Mouse (Mus musculus): ENCODE results near the gene Ifnl2. TPM values are rescaled to one million over a fixed set of nuclear protein-coding genes. Genes with fewer than 3 reads are reported as not detected.
"Not testable (repeated sequence)": the region's sequence is repeated elsewhere in the genome, so short reads cannot be mapped to it uniquely, and the experiment has no call there.

The Ifnl2 gene
- polyA plus RNA-seq (2015; fragmentation: Nextera tagmentation; extraction: Ambion mirVana): 0.30 TPM in 1 of 2 replicates, not detected in the other

- not testable (repeated sequence) for DNase-seq (ENCODE audit: low spot score)
Measured at GRCm38 (mm10) chr7:28510405-28510974, at the start of gene Ifnl2. Ifnl2 (minus strand) TSS chr7:28510455.

- DNase-seq (ENCODE audit: low spot score): no peak
Measured at GRCm38 (mm10) chr7:28558486-28558885, 48.2 kb upstream of the Ifnl2 start.

DNA sequence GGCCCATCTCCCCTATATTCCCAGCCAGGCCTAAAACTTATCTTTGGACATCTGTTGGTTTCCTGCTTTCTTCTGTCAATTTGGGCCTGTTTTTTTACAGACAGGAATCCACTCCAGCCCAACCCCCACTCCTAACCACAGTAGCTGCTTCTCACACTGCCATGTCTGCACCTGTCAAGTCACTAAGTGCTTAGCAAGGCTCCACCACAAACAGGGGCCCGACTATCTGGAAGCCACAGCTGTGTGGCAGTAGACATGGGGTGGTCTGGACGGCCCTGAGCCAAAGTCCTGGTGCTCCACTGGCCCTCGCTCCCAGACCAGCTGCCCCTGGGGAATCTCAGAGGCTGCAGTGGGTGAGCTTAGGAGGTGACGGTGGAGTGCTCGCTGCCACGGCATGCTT, 47.5 kb upstream of the Ifnl2 start:
- DNase-seq (ENCODE audit: low spot score): peak; percentile 93

DNA sequence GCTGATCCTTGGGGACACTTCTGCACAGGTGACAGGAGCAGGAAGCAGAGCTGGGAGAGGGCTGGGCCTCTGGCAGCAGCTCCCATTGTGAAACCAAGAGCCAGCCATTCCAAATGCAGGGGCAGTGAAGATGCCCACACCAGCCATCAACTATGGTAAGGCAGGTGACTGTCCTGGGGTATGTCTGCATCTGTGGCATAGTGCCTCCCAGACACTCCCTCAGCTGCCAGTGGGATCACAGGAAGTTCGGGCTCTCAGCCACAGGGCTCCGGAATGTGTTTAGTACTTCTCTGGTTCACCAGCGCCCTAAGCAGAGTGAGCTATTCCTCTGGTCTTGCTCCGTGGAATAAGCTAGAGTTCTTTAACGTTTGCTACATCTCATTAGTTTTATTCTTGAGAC, 46.8 kb upstream of the Ifnl2 start:
- DNase-seq (ENCODE audit: low spot score): no peak

- no peak for DNase-seq (ENCODE audit: low spot score)
Measured at GRCm38 (mm10) chr7:28555939-28556535, 45.8 kb upstream of the Ifnl2 start.

- DNase-seq (ENCODE audit: low spot score): no peak
Measured at GRCm38 (mm10) chr7:28553076-28553475, 42.8 kb upstream of the Ifnl2 start.

DNA sequence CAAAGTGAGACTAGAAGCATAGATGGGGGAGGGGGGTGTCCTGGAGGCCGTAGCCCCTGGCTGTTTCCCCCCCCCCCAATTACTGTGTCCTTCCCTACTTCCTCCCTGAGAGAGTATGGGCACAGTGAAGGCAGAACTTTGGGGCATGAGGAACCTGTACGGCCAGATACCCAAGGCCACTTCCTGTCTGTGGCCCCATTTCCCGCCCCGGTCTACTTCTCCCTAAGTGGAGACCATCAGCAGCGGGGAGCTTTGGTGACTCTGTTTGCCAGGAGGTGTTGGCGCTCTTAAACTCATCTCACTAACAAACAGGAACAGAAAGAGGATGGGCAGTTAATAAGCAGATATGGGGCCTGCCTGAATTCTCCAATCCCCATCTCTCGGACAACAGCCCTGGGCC, 37.4 kb upstream of the Ifnl2 start:
- no peak for DNase-seq (ENCODE audit: low spot score)

- no peak for DNase-seq (ENCODE audit: low spot score)
Measured at GRCm38 (mm10) chr7:28547154-28547553, 36.9 kb upstream of the Ifnl2 start, which contains the start of gene Nccrp1. Nccrp1 (minus strand) TSS chr7:28547254.

GRCm38 (mm10) chr7:28546649-28547048, 36.4 kb upstream of the Ifnl2 start:
- DNase-seq (ENCODE audit: low spot score): peak; percentile 38

DNA sequence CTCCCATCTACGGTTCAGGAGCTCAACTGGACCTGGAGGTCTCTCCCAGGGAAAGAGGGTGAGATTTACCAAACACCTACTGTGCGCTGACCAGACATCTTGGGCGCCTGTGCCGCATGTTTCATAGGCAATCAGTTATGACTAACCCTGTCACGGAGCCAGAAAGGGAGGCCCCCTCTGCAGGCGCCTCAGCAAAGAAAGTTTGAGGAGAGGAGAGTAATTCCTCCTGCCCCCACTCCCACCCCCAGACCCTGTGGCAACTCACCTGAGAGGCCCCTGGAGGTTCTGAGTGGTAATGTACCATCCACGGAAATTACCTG, 35.6 kb upstream of the Ifnl2 start:
- DNase-seq (ENCODE audit: low spot score): no peak

DNA sequence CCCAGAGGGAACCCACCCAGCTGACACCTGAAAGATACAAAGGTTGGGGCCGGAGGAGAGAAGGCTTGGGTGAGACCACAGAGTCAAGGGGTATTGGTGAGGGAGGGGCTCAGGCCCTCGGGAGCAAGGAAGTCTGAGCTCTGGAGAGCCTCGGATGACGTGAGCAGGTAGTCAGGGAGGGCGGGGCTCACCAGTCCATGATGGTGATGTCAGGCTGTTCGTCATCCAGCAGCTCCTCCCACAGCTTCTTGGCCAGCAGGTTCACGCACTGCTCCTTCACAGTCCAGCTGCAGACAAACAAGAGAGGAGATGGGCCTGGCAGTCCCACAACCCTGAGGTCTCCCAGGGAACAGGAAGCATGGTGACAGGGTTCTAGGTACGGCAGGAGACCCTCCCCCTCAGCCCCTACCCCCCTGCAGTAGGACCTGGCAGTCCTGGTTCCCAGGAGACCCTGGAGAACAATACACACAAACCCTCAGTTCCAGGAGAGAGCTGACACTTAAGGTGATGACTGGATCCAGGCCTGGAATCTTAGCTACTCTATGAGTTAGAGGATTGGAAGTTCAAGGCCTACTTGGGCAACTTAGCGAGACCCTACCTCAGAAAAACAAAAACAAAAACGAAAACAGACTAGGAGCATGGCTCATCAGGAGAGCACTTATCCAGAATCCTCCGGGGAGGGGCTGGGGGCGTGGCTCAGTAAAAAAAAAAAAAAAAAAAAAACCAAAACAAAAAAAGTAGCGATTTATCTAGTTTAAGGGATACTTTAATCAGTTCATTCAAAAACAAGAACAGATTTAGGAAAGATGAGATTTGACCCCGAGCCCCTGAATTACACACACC, 35.0 kb upstream of the Ifnl2 start:
- no peak for DNase-seq (ENCODE audit: low spot score)

- no peak for DNase-seq (ENCODE audit: low spot score)
Measured at GRCm38 (mm10) chr7:28544051-28544601, 33.9 kb upstream of the Ifnl2 start.

DNA sequence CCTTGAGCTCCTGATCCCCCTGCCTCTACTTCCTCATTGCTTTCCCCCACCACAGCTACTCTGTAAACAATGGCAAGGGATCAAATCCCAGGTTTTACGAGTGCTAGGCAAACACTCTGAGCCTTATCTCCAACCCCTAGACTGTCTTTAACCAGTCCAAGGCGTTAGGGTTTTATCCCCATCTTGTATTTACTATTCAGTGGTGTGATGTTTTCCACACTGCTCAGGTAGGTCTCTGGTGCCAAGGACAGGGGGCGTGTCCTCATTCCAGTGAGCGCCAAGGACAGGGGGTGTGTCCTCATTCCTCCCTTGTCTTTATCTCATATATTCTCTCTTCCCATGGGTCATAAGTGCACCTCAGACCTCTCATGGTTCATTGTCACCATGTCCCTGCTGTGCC, 30.3 kb upstream of the Ifnl2 start, which contains the start of gene Sycn:
Gene Sycn (plus strand): TSS at position 360 of the 400 bp plus-strand sequence.
- no peak for DNase-seq (ENCODE audit: low spot score)

GRCm38 (mm10) chr7:28538886-28539285, 28.6 kb upstream of the Ifnl2 start:
- not testable (repeated sequence) for DNase-seq (ENCODE audit: low spot score)

GRCm38 (mm10) chr7:28532005-28532404, 21.8 kb upstream of the Ifnl2 start:
- DNase-seq (ENCODE audit: low spot score): no peak

GRCm38 (mm10) chr7:28527922-28528719, 17.9 kb upstream of the Ifnl2 start:
- DNase-seq (ENCODE audit: low spot score): peak; percentile 87

GRCm38 (mm10) chr7:28522536-28522935, 12.3 kb upstream of the Ifnl2 start, which contains the start of gene Ifnl3:
Ifnl3 (plus strand) TSS chr7:28522836.
- not testable (repeated sequence) for DNase-seq (ENCODE audit: low spot score)

DNA sequence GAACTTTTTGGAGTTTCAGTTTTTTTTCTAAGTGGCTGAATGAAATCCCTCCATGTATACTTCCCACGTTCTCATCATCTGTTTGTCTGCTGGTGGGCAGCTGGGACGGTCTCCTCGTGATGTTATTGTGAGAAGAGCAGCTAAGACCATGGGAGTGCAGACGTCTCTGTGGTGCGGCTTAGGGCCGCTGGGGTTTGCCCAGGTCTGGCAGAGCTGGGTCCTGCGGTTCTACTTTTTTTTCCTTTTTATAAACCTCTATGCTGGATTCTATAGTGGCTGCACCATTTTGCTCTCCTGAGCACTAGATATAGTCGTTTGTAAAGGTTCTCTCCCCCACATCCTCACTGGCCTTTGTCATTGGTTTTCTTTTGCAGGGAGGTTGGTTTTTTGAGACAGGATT, 1.2 kb upstream of the Ifnl2 start:
- no peak for DNase-seq (ENCODE audit: low spot score)

DNA sequence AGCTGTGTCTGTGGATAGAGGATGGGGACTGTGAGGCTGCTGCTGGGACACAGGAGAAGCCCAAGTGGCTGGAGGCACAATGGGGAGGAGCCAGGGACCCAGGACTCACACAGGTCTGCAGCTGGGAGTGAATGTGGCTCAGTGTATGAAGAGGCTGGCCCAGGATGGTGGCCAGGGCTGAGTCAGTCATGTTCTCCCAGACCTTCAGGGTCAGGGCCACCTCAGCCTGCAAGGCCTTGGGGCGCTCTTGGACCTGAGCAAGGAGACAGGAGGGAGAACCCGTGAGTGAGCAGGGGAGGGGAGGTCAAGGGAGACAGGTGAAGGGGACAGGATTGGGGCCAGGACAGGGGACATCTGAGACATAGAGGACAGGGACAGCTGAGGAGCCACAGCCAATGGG, 1.1 kb downstream of the Ifnl2 start:
- DNase-seq (ENCODE audit: low spot score): not testable (repeated sequence)

GRCm38 (mm10) chr7:28505585-28505984, 4.7 kb downstream of the Ifnl2 start:
- DNase-seq (ENCODE audit: low spot score): peak; percentile 20

- DNase-seq (ENCODE audit: low spot score): no peak
Measured at GRCm38 (mm10) chr7:28495426-28495825, 14.8 kb downstream of the Ifnl2 start.

Measured in thymus, postnatal 0 days (tissue).